Mouse (Mus musculus) testis, postnatal 10 days (tissue): Measurements from ENCODE around the gene Mnd1.

Source experiments
- DNase-seq: peaks from one replicate; pipeline ENCODE4 v3.0.0; 2021; ENCODE audit warnings: low spot score

Gene Mnd1

DNA sequence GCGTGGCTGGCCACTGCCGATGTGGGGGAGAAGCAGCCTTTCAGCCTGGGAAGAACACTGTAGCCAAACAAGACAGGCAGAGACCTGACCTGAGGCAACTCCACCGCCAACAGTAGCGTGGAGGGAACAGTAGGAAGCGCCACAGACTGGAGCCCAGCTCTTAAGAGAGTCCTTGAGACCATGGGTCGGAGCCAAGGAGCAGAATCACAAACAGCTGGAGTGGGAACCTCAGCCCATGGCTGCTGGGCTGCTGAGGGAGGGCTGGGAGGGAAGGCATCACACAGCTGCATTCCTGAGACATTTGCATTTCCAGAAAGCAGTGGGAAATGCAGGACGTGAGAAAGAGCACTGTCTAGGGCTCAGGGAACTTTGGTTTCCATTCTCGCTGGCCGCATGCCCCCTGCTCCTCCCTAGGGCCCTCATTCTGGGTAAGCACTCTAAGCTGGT, 106.8 kb downstream of the Mnd1 start:
- DNase-seq: peak; percentile 62

DNA sequence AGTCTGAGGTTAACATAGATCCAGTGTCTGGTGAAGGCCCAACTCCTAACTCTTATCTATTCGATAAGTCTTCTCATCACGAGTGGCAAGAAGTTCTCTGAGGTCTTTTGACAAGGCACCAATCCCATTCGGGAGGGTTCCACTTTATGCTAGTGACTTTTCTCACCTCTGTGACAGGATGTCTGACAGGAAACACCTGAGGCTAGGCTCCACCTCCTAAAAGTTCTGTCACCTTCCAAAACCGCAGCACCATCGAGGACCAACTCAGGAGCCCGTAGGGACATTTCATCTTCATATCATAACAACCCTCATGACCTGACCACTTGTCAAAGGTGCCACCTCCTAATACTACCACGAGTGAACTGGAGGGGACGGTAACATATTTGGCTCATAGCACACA, 109.4 kb downstream of the Mnd1 start:
- DNase-seq: no peak

DNA sequence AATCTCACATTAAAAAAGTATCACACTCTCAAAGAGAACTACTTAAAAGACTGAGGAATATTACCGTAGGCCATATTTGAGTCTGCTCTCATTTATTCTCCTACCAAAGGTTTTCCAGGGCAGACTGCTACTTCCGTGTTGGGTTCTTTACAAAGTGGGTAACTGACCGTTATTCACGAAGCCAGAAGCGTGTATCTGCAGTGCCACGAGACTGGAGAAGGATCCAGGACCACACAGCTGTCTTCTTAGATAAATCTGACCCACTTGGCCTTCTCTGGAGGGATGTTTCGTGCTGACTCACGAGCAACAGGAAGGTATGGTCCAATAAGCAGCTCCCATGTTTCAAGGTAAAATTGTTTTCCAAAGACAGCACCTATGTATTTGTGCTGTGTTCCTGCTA, 113.8 kb downstream of the Mnd1 start:
- no peak for DNase-seq

DNA sequence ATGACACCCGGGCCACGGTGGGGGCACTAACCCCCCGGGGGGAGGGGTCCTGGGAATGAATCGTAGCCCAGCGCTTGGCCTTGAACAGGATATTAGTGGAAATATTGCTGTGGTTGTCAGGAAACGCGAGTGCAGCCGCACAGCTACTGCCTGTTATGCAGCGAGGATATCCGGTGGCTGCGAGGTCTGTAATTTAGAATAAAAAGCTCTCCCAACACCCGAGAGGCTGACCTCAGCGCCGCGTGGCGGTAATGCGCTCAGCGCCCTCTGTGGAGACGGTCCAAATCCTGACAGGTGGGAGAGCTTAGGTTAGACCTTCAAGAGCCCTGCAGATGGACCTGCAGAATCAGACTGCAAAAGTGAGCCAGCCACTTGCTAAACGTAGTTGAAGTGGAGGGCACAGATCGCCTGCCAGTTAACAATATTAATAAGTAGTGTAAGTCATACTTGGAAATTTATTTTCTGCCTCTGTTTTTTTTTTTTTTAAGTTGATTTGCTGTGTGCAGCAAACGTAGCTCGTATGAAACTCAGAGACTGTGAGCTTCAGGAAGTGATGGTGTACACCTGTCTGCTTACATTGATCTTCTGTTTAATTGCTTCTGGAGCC, 115.0 kb downstream of the Mnd1 start:
- DNase-seq: no peak

DNA sequence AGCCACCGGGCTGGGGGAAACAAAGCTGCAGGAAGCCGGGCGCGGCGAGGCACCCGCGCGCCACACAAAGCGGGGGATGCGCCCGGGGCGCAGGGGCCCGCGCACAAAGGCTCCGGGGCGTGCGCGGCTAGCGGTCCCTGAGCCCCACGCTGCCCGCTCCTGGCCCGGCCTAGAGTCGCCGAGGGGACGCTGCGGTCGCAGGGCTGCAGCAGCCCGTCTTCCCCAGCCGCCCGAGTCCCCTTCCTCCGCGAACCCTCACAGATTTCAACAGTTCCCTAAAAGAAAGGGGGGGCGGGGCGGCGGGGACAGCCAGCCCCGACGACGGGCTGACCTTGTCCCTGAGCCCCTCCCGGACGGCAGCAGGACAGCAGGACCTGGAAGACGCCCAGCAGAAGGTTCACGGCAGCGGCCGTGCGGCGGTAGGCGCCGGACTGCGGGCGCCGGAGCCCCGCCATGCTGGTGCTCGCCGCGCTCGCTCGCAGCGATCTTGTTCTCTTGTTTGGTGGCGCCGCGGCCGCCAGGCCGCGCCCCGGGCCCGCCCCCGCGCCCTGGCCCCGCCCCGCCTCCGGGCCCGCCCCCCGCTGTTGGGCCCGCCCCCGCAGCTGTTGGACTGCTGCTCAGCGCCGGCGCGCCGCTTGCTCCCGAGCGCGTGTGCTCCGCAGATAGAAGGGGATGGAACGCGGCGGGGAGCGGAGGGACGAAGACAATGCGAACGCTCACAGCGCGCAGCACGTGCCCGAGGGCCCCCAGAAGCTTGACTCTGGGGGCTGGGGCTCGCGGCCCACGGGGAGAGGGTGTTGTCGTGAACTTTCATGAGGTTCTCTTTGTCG, 115.7 kb downstream of the Mnd1 start, which contains the start of gene Tmem131l:
Tmem131l (minus strand) TSS at position 530 of the 830 bp plus-strand sequence.
- peak; percentile 89 for DNase-seq

DNA sequence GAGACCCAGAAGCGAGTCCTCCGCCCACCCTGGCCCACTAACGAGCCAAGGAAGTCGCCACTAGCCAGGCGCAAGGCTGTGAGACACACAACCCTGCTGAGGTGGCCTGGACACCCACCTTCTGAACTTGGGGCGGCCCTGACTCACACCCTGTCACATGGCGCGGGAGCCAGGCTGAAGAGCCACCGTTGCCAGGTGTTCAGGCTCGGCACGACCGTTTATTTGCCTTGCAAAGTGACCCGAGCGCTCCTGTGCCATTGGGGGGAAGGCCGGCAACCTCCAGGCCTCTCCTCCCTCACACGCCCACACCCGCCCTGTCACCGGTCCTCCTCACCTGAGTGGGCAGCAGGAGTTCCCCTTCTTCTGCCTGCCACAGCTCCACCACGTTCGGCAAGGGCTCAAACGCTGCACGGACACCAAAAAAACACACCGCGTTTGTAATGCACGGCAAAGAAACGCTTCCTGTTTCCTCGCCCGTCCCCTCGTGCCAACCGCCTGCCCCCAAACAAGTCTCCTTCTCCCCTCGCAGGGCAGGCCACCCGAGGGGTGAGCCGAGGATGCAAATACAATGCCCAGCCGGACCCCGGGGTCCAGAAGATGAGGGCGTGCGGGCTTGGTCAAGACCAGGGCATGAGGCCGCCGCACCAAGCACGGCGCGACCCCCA, 116.5 kb downstream of the Mnd1 start:
- DNase-seq: peak; percentile 61

DNA sequence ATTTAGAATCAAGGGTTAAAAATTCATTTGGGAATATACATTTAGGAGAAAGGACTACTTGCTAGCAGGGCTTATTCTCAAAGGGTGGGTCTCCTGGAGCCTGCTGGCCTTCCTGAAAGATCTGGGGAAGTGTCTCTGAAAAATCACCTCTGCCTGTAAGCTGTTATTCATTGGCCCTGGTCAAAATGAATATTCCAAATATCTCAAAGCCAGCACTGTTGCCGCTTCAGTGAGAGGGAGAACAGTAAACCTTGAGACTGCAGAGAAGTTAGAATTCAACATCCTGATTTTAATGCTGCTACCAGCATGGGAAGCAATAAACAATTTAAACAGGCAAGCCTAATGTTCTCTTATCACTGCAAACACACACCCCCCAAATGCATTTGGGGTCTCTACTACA, 117.5 kb downstream of the Mnd1 start:
- no peak for DNase-seq
